Mouse (Mus musculus) cerebellum, adult 2 months (tissue): Measurements from ENCODE around the gene BC067074.

Experiments used
- CTCF ChIP-seq: fragments of 200-500 bp; IDR thresholded peaks from 2 replicates; pipeline ENCODE4 v1.5.1; 2011; ENCODE audit warnings: low read depth, mild to moderate bottlenecking, control low read depth, low read length, moderate library complexity, borderline replicate concordance; ENCODE audit not compliant: insufficient read depth
- POLR2A ChIP-seq: fragments of 200-500 bp; IDR thresholded peaks from 2 replicates; pipeline ENCODE4 v1.6.1; 2011; ENCODE audit warnings: low read length, control low read depth, borderline replicate concordance; ENCODE audit not compliant: insufficient read depth

DNA sequence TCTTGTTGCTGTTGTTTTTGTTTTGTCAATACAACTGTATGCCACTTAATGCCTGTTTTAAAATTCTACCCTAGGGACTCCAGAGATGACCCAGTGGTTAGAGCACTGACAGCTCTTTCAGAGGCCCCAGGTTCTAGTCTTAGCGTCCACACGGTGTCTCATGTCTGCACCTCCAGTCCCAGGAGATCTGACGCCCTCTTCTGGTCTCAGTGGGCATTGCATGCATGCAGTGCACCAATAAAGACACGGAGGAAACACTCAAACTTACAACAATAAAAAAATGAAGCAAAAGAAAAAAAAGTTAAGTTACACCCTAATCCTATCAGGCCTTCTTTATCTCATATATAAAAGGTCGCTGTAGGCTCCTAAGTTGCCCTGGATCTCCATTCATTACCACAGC, 35.8 kb upstream of the BC067074 start:
- TF ChIP-seq CTCF: no peak
- no peak for TF ChIP-seq POLR2A
